Mouse (Mus musculus) stomach, embryonic 14.5 days (tissue): ENCODE measurements around the gene Hc. TPM values are rescaled to one million over a fixed set of nuclear protein-coding genes. Genes with fewer than 3 reads are reported as not detected.

Experiments used
- ATAC-seq: fragments of 200-750 bp; cut with Nextera tagmentation; 2 replicates; pipeline ENCODE4 v1.8.0; 2017; ENCODE audit warnings: low read depth, moderate TSS enrichment; ENCODE audit not compliant: insufficient number of reproducible peaks, insufficient read depth, low FRiP score
- H3K27ac ChIP-seq: fragments of 300-500 bp; sonication (generic); 2 replicates; pipeline ENCODE4 v1.5.1; 2014; ENCODE audit warnings: mild to moderate bottlenecking, low read length, moderate library complexity, mixed read lengths
- H3K27me3 ChIP-seq: fragments of 300-500 bp; sonication (generic); 2 replicates; pipeline ENCODE4 v1.6.1; 2014; ENCODE audit warnings: low read length, control low read depth, mixed read lengths; ENCODE audit not compliant: control insufficient read depth, insufficient read depth
- H3K36me3 ChIP-seq: fragments of 300-500 bp; sonication (generic); 2 replicates; pipeline ENCODE4 v1.6.1; 2014; ENCODE audit warnings: mild to moderate bottlenecking, control low read depth, low read length, moderate library complexity, mixed read lengths; ENCODE audit not compliant: control insufficient read depth, insufficient read depth
- H3K4me1 ChIP-seq: fragments of 300-500 bp; sonication (generic); 2 replicates; pipeline ENCODE4 v1.6.1; 2014; ENCODE audit warnings: low read length, control low read depth, mixed read lengths; ENCODE audit not compliant: control insufficient read depth, insufficient read depth
- H3K4me2 ChIP-seq: fragments of 300-500 bp; sonication (generic); replicated peaks from 2 replicates; pipeline ENCODE4 v1.6.1; 2014; ENCODE audit warnings: low read depth, low read length, control low read depth
- H3K4me3 ChIP-seq: fragments of 300-500 bp; sonication (generic); 2 replicates; pipeline ENCODE4 v1.5.1; 2014; ENCODE audit warnings: low read depth, low read length, control low read depth
- H3K9ac ChIP-seq: fragments of 300-500 bp; sonication (generic); replicated peaks from 2 replicates; pipeline ENCODE4 v1.6.1; 2014; ENCODE audit warnings: low read depth, mild to moderate bottlenecking, control low read depth, low read length, moderate library complexity, mixed read lengths
- H3K9me3 ChIP-seq: fragments of 300-500 bp; sonication (generic); 2 replicates; pipeline ENCODE4 v1.6.1; 2016; ENCODE audit warnings: low read depth, low read length, control low read depth; ENCODE audit not compliant: control insufficient read depth
- WGBS: fragments of 180-500 bp; shearing (Covaris S2); extraction: QIAGEN DNeasy Blood & Tissue Kit; methylation state at CpG from one replicate; pipeline ENCODE4 v1.1.7; 2014; 5-methylcytosine and 5-hydroxymethylcytosine counted together
- polyA plus RNA-seq: library from polyadenylated mRNA; unstranded; fragments of >200 nt; fragmentation: Nextera tagmentation; extraction: Ambion mirVana; gene quantifications from 2 replicates; pipeline ENCODE4 v1.2.1, GENCODE M21; 2014

The Hc gene
- polyA plus RNA-seq, 1 experiment from 2014 or later, result not detected

DNA sequence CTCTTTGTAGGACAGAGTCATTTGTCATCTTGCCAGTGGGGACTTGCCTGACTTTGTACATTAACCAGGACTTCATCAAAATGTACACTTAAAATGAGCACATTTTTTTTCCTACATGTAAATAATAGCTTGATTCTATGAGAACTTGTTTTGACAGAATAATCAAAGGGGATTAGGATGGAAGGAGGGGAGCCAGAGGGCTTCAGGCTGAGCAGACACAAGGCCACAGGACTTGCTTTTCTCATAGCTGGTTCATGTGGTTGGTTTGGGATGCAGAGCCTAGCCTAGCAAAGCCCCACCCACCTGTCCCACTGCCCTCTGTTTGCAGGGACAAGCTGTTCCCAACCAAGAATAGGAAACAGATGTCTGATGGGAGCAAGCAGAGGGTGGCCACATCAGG, 109.8 kb downstream of the Hc start:
- H3K27me3 ChIP-seq, result no peaks in the 10 kb centered on the region
- no peaks in the 10 kb centered on the region for H3K36me3 ChIP-seq
- no peaks in the 10 kb centered on the region for H3K4me1 ChIP-seq
- no peak overlapping the region for H3K9ac ChIP-seq
- ATAC-seq, result peak; percentile 28; the same call in 1 of the 2 replicates
- no peak overlapping the region for H3K27ac ChIP-seq
- no peaks in the 10 kb centered on the region for H3K9me3 ChIP-seq
- H3K4me3 ChIP-seq, result no peak overlapping the region
- H3K4me2 ChIP-seq, result no peak overlapping the region

DNA sequence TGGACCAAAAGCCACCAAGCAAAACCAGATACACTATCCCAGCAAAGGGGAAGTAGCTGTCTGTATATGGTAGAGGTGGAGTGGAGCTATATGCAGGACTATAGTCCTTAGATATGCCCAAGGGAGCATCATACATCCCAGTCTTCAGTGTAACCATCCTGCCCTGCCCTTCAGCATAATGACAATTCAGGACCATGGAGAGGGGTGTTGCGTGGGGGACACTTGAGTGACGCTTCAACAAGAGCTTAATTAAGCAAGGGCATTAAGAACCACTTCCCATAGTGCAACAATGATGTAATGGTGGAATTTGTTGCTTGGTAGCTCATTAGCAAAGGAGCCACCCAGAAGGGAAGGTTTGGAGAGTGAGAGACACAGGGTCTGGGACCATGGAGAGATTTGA, 112.6 kb downstream of the Hc start:
- Histone ChIP-seq H3K9me3 (no peaks in the 10 kb centered on the region), H3K9ac (no peak overlapping the region), H3K36me3 (no peaks in the 10 kb centered on the region), H3K27ac (no peak overlapping the region), H3K4me1 (0 out of 2 replicates have a peak, but pooled peaks cover 2% of the 10 kb centered on the region), H3K27me3 (no peaks in the 10 kb centered on the region), H3K4me3 (no peak overlapping the region), H3K4me2 (no peak overlapping the region)
- 24% methylated on average over 2 of the region's 2 CpGs for WGBS
- no peak for ATAC-seq

DNA sequence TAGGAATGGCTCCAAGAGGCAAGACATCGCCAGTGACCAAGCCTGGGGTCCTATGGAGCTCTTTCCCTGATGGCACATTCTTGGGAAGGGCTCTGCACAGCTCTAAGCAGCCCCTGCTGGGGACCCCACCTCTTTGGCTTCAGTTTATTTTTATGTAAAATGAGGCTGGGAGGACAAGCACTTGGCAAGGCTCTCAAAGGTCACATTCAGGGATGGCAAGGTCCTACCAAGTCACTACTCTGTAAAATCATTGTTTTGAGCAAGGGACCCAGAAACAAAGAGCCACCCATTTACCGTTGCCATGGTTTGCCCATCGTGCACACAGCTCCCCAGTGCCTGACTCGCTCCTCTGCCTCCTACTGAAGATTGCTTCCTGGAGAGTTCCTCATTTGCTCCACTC, 115.2 kb downstream of the Hc start:
- H3K9me3 ChIP-seq, result no peaks in the 10 kb centered on the region
- no peak for ATAC-seq
- no peaks in the 10 kb centered on the region for H3K27me3 ChIP-seq
- whole genome bisulfite sequencing, result 67% methylated on average over 4 of the region's 4 CpGs
- H3K9ac ChIP-seq, result no peak overlapping the region
- no peak overlapping the region for H3K27ac ChIP-seq
- no peaks in the 10 kb centered on the region for H3K36me3 ChIP-seq
- H3K4me1 ChIP-seq, result 0 out of 2 replicates have a peak, but pooled peaks cover 2% of the 10 kb centered on the region
- no peak overlapping the region for H3K4me3 ChIP-seq
- H3K4me2 ChIP-seq, result no peak overlapping the region

DNA sequence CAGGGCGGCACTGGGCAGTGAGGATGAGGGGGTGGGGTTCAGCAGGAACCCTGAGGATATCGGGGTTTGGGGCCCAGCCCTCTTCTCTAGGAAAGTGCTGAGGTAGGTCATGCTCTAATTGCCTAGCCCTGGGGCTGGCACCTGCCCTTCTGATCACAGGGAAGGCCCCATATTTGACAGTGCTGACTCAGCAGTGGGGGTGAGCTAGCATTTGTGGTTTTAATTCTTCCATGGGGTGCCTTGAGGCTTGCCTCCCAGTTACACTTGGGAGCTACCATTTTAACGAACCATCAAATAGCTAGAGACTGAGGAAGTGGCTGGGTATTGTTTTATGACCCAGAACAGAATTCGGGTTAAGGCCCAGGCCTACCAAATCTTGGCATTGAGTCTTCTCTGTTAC, 115.7 kb downstream of the Hc start:
- ATAC-seq, result no peak
- no peaks in the 10 kb centered on the region for H3K9me3 ChIP-seq
- H3K4me3 ChIP-seq, result no peak overlapping the region
- no peaks in the 10 kb centered on the region for H3K36me3 ChIP-seq
- H3K9ac ChIP-seq, result no peak overlapping the region
- H3K4me2 ChIP-seq, result no peak overlapping the region
- no peaks in the 10 kb centered on the region for H3K27me3 ChIP-seq
- H3K4me1 ChIP-seq, result 0 out of 2 replicates have a peak, but pooled peaks cover 2% of the 10 kb centered on the region
- no peak overlapping the region for H3K27ac ChIP-seq
- 86% methylated on average over 4 of the region's 4 CpGs for WGBS

DNA sequence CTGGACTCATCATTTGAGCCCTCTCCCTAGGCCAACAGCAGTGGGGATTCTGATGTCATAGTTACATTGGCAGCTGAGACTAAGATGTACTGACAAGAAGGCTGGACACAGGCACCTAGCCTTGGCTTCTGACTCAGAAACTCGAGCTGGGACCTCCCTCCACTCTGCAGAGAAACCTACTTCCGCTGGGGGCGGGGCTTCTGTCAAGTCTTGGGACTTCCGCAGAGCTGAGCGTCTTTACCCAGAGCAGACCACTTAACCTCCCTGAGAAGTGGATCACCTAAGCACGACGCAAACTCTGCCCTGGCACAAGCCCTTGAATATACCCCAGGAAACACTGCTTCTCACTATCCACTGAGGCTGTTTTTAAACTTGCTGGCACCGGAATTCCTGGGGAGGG, 116.5 kb downstream of the Hc start:
- Histone ChIP-seq H3K36me3 (no peaks in the 10 kb centered on the region), H3K4me1 (0 out of 2 replicates have a peak, but pooled peaks cover 2% of the 10 kb centered on the region), H3K4me2 (no peak overlapping the region), H3K9ac (no peak overlapping the region), H3K27ac (no peak overlapping the region), H3K9me3 (no peaks in the 10 kb centered on the region), H3K4me3 (no peak overlapping the region), H3K27me3 (no peaks in the 10 kb centered on the region)
- no peak for ATAC-seq
- WGBS, result 14% methylated on average over 8 of the region's 8 CpGs

DNA sequence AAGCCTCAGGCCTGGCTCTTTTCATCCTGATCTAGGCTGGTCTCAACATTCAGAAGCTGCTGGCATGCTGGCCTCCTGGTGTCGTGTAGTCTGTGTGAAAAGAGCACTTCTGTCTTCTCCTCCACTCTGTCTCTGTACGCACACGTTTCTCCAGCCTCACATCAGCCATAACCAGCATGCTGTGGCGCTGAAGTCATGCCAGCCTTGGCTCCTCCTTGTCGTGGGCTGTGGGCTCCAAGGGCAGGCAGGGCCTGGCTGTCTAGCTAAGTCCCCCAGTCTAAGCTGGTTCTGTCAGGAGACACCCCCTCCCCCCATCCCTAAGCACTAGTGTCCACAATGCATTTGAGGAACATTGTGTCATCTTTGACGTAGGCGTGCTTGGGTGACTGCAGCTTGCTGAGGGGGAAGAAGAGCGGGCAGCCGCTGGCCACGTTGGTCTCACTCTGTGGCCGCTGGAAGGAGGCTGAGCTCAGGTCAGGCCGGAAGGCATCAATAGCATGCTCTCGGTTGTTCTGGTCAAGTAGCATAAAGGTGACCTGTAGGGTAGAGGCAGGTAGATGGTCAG, 117.6 kb downstream of the Hc start:
- WGBS, result 77% methylated on average over 13 of the region's 13 CpGs
- Histone ChIP-seq H3K9me3 (no peaks in the 10 kb centered on the region), H3K9ac (no peak overlapping the region)

DNA sequence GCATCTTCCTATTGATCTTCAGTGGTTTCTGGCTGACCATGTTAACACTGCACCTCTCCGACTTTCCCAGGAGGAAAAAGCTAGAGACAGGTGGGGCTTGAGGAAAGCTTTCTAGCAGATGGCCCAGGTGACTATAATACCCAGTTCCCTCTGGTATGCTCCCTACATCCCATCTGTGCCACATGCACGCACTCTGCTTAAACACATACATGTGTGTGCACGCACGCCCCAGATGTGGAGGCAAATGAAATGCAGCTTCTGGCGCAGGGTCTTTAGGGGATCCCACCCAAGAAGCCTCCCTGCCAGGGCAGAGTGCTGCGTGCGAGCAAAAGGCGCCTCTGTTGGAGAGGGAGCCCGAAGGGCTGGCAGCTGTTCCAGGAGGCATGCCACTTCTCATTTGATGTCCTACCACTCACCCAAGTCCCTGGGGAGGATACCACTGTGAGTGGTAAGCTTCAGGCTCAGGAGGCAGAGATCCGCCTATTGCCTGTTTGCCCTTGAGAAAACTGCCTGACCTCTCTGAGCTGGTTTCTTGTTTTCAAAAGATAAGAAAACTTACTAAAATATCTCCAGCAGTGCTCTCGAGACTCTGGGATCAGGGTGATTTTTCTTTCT, 120.1 kb downstream of the Hc start:
- 74% methylated on average over 11 of the region's 11 CpGs for WGBS
- Histone ChIP-seq H3K4me1 (0 out of 2 replicates have a peak, but pooled peaks cover 4% of the 10 kb centered on the region), H3K27ac (no peak overlapping the region)

More for the DNA sequence above, 117.6 kb downstream of the Hc start:
- Histone ChIP-seq H3K4me1 (0 out of 2 replicates have a peak, but pooled peaks cover 2% of the 10 kb centered on the region), H3K27ac (no peak overlapping the region), H3K4me3 (no peak overlapping the region), H3K27me3 (no peaks in the 10 kb centered on the region), H3K36me3 (no peaks in the 10 kb centered on the region), H3K4me2 (no peak overlapping the region)
- no peak for ATAC-seq

DNA sequence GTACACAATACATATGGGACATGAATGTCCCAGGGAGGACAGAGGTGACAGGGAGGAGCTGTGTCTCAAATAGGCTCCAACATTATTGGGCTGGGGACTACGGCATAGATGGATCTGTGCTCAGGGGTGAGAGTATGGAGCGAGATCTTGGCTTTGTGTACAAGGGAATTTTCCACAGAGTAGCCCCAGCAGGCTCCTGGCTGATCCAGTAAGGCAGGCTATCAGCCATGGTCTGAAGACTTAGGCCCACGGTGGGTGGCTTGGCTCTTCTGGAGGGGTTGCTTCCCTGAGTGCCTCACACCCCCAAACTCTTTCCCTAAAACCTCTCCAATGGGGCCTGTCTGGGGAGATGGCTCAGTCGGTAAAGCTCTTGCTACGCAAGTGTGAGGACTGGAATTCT, 121.0 kb downstream of the Hc start:
- H3K4me1 ChIP-seq, result 0 out of 2 replicates have a peak, but pooled peaks cover 4% of the 10 kb centered on the region
- 76% methylated on average over 5 of the region's 5 CpGs for WGBS
- H3K27me3 ChIP-seq, result no peaks in the 10 kb centered on the region
- H3K9ac ChIP-seq, result no peak overlapping the region
- ATAC-seq, result no peak
- no peaks in the 10 kb centered on the region for H3K36me3 ChIP-seq
- H3K4me3 ChIP-seq, result no peak overlapping the region
- H3K9me3 ChIP-seq, result no peaks in the 10 kb centered on the region
- H3K4me2 ChIP-seq, result no peak overlapping the region
- H3K27ac ChIP-seq, result no peak overlapping the region

More for the DNA sequence above, 120.1 kb downstream of the Hc start:
- Histone ChIP-seq H3K4me2 (no peak overlapping the region), H3K27me3 (no peaks in the 10 kb centered on the region), H3K9ac (no peak overlapping the region), H3K36me3 (no peaks in the 10 kb centered on the region), H3K4me3 (no peak overlapping the region), H3K9me3 (no peaks in the 10 kb centered on the region)
- no peak for ATAC-seq
